Mouse (Mus musculus) CH12.LX (cell line): Measurements from ENCODE around the gene Vps36.

ENCODE experiments used
- CTCF ChIP-seq, 2 experiments: IDR thresholded peaks in 1 of 2; conservative IDR thresholded peaks in 1 of 2; 2 replicates each; pipeline ENCODE4 v1.5.1; 2011 to 2012; ENCODE audit warnings: low read depth in 2 of 2, low read length in 2 of 2, improper control_type of control experiment in 1 of 2, inconsistent platforms in 1 of 2, mild to moderate bottlenecking in 1 of 2, moderate library complexity in 1 of 2
- POLR2A ChIP-seq: IDR thresholded peaks from 2 replicates; pipeline ENCODE4 v1.6.1; 2011; ENCODE audit warnings: low read depth, mild to moderate bottlenecking, improper control_type of control experiment, low read length

DNA sequence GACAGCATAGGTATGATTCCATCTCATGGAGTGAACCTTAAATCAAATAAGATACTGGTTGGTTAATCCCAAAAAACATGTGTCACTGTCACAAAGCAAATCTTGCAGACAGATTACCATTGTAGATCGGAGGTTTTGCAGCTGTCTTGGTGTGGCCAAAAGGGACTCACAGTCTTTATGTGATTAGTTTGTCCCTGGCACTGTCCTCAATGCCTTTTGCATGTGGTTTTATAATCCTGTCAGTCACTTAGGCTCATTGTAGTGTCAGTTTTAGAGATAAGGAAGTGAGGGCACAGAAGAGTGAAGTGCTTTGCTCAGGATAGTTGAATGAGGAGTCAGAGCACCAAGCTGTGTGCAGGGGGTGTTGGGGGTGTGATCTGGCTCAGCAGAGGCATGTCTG, 53.1 kb downstream of the Vps36 start:
- TF ChIP-seq CTCF (conservative IDR thresholded peaks at IDR 0.05 in 1 of 2, IDR thresholded peaks at IDR 0.05 in 1 of 2; ENCODE audit: low read depth in 2 of 2, low read length in 2 of 2) (no peak), POLR2A (no peak)
